Mouse (Mus musculus) adrenal gland, postnatal 36 days (tissue): Measurements from ENCODE around the gene R3hdm1. TPM values are rescaled to one million over a fixed set of nuclear protein-coding genes. Genes with fewer than 3 reads are reported as not detected.

Experiments
- DNase-seq, 2 experiments: peaks; one replicate each; pipeline ENCODE4 v3.0.0; 2021; ENCODE audit warnings: mixed read lengths in 1 of 2
- long read RNA-seq, 2 experiments: library from polyadenylated mRNA; stranded (forward); transcript quantifications; one replicate each; pipeline ENCODE4 v2.0.0; 2021; ENCODE audit warnings: borderline sequencing depth in 2 of 2
- total RNA-seq, 2 experiments: library from RNA; stranded (reverse); gene quantifications; 2 replicates each; pipeline ENCODE4 v1.2.3; 2021

Gene R3hdm1
- total RNA-seq = 10 to 100 TPM; 72.0 to 75.2 TPM
- long read RNA-seq, experiment 1, full-length matches to known transcripts = 6 of 12 reads
- long read RNA-seq, experiment 1, partial matches to known transcripts = 3 of 12 reads
- long read RNA-seq, experiment 1, other reads (novel, unspliced or antisense) = 3 of 12 reads
- long read RNA-seq, experiment 2, partial matches to known transcripts = 3 of 4 reads
- long read RNA-seq, experiment 2, other reads (novel, unspliced or antisense) = 1 of 4 reads

DNA sequence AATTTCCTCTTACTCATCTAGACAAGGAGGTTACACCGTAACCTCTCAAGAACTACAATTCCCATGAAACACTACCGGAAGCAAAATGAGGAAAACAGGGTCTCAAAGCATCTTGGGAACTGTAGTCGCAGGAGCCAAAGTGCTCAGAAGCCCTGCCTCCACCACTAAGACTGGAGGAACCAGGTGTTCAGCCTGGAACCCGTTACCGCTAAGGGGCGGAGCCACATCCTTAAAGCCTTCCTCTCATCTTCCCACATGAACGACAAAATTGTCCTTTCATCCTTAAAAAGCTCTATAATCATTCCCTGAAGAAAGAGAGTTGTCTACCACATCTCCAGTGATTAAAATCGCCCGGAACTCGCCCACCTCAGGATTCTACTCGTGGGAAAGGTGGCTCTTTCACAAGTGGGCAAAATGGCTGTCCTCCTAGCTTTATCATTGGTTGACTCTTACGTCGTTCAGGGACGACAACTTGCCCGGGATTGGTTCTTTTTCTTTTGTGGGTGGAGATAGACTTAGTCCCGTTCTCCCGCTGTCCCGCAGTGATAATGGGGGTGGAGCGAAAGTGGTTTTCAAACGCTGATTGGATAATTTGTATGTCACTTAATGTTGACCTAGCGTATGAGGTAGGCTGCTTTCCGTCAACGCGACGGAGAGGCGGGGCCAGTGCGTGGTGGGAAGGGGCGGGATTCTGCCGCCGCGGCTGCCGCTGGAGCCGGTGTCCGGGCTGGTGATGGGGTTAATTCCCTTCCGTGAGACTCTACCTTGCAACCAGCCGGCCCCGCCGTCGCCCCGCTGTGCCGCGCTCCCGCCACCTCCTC, at the start of gene R3hdm1, which contains the start of gene Zranb3:
Gene R3hdm1, plus strand, starts transcription at position 661 of the 821 bp plus-strand sequence.
Gene Zranb3, minus strand, starts transcription at position 407 of the 821 bp plus-strand sequence.
- peak; percentile 94 to 96 for DNase-seq

DNA sequence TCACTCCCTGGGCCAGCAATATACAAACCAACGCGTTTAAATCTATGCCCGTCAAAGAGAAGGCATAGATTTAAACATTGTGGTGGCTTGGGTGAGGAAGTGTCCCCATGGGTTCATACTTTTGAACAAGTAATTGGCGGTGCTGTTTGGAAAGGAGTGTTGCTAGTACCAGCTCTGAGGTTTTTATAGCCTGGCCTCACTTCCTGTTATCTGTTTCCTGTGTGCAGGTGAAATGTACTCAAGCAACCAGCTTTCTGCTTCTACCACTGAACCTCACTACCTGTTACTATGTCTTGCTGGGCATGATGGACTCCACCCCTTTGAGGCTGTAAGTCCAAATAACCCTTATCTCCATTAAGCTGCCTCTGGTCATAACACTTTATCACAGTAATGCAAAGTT, 45.8 kb upstream of the R3hdm1 start:
- no peak for DNase-seq

DNA sequence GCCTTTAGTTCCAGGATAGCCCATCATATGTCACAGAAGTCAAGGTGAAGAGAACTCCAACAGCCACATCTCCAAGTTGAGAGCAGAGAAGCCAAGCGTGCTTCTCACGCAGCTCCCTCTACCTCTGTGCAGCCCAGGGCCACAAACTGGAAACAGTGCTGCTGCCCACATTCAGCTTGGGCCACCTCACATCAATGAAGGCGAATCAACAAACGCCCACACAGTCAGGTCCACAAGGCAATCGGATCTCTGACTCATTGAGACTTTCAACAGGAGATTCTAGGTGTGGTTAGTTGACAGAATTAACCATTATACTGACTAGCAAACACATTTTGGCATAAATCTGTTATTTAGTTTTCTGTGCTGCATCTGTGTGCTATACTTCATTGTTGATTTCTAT, 44.5 kb upstream of the R3hdm1 start:
- DNase-seq = no peak

DNA sequence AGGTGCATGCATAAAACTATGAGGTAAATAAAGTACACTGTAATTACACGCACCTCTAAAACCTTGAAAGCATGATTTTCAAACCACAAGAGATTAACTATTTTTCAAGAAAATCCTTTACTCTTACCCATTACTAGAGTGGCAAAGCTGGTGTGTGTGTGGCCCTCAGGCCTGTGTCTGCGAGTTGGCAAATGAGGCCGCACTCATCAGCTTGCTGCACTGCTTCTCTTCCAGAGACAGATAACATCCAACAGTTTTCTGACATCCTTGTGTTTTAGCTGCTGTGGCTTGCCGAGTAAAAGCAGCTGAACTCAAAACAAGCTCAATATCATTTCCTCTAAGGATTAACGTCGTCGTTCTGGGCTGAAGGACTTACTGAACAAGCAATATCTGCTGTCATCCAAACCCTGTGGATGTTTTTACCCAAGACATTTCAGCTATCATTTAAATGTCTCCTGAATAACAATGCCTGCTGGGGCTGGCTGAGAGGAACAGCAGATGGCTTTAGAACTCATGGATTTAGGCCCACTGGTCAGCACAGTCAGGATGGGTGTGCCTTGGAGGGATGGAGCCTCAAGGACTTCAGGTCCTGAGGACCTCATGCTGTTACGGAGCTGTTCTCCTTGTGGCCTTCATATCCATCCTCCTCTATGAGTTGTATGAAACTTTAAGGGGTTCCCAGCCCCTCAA, 42.3 kb upstream of the R3hdm1 start:
- no peak for DNase-seq

DNA sequence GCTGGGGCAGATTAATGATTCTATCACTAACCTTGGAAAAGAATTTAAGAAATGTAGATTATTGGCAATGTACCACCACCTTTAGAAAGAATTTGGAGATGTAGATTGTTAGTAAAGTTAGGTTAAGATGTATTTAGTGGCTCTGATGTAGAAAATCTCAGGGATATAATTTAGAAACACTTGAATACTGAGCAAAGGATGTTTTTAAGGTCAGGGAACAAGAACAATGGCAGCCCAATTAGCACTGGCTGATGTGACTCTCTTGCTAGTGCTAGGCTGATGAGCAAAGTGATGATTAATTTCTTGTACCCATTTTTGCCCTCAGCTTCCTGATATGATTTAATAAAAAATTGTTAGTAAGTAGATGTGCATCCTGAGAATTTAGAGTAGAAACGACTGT, 41.7 kb upstream of the R3hdm1 start:
- no peak for DNase-seq

DNA sequence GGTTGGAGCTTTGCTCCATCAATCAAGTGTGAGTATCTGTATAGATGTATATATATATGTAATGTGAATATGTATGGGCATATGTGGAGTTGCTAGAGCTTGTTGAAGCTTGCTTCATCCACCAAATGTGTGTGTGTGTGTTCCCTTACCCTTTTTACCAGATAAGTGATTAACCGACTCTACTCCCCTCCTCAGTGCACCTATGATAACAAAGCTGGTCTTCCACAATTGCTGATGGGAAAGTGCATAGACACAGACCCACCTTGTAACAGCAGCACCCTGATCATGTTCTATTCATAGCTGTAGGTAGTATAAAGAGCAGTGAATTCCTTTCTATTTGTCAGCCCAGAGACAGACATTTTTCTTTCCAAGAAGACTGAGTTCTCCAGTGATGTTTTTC, 40.9 kb upstream of the R3hdm1 start:
- no peak for DNase-seq

DNA sequence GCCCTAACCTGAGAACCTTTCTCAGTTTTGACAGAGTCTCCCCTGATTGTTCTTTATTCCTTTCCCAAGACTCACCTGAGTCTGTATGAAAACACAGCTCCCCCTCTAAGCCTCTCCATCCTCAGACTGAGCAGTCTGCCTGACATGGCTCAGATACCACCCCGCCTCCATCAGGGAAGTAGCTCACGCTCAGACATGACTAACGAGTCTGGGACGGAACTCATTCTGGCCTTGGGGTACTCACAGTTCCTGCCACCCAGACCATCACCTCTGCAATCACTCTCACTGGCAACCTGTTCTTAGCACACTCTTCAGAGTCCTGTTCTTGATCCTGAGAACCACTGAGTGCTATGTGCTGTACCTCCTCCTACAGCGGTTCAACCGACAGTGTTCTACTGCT, 38.4 kb upstream of the R3hdm1 start:
- peak; percentile 31 to 50 for DNase-seq

DNA sequence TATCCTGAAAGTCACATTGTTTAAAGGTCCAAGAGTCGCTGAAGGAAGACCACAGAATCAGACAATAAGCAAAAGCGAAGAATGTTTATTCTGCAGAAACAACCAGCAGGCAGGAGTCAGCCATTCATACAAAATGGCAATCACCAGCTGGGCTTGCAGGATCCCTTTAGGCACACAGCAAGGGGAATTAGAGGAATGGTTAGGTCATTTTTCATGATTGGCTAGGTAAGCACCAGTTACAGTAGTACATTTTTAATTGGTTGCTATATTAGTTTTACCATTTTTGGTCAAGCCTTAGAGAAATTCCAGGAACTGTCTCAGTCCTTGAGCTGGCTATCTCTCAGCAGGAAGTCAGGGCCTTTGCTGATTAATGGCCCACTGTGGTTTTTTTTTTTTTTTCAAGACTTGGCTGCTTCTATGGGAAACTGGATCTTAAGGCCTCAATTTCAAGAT, 34.1 kb upstream of the R3hdm1 start:
- DNase-seq = no peak

DNA sequence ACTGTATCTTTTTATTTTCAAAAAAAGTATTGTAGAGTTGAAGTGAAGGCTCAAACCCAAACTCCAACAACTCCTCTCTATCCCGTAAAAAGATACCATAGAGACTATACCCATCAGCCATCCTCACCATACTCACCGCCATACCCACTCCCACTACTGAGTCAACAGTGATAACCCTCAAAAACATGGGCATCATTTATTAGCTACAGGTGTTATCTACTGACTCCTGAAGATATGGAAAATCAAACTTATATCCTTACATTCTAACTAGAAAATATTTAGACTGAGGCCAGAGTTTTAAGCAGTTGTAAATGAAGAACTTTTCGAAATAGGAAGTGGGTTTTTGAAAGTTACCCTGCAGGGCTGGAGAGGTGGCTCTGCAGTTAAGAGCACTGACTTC, 33.1 kb upstream of the R3hdm1 start:
- DNase-seq = no peak

DNA sequence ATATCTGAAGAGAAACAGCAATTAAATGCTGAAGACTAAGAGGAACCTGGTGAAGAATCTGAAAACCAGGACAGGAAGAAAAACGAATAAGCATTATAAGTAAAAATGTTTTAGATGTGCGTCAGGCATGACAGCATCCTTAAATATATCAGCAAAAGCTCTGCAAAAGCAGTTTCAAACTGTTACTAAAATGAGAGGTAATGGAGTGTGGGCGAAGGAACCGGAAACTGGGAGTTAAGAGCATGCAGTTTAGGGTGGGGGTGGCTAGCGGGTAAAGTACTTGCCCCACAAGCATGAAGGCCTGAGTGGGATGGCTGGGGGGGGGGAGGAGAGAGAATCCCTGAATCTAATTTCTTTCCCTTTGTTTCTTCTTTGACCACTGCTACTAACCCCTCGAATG, 30.1 kb upstream of the R3hdm1 start:
- no peak for DNase-seq

DNA sequence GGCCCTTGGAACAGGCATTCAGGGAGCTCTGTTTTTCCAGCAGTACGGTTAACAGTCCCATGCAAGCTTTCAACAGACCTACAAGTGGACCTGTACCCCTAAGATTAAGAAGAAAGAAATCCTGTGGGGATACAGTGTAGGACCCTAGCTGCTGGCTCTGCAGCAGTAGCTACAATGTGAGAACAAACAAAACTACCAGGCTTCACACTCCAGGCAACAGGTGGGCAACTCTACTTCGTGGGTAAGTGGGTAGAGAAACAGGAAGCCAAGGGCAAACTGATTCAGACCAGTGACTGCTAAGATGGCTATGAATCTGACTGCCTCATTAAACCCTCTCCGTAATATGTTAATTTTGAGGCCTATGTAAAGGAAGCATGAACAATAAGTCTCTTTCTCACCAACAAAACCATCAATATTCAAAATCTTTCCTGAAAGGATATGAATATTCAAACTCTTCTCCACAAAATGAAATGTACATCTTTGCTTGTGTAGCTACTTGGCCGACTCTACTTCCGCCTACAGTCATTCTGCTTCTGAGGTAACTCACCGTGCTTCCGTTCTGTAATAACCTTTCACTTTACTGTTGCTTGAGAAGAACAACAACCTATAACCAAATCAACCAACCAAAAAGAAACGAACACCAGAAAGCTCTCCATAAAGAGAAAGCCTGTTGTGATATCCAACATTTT, 26.2 kb upstream of the R3hdm1 start:
- no peak for DNase-seq

DNA sequence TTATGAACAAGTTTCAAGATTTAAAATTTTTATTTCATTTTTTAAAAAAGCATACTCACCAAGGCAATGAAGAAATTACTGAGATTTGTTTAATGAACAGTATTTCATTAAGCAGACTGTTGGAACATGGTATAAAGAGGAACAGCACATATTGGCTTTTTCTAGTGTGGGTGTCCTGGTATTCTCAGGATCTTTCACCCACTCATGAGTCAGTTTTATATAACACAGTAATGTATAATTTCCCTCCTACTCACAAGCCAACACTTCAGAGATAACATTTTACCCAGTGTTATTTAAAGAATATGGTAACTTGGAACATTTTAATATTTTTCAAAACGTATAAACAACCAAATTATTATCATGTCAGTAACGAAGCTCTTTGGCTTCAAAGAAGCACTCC, 25.3 kb upstream of the R3hdm1 start:
- DNase-seq = no peak

DNA sequence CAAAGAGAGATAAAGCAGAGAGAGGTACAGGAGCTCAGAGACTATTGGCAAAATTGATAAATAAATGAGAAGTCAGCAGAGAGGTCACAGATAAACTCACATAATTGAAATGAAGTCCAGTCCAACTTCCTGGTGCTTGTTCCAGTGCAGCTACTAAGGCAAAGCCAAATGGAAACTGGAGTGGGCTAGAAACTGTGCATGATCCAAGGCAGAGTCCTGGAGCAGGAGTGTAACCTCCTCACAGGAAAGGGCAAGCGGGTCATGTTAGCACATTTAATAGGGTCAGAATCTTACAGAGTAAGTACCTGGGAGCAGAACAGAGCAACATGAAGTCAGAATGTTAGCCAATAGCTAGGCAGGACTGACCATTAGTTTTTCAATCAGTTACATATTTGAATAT, 24.5 kb upstream of the R3hdm1 start:
- no peak for DNase-seq

DNA sequence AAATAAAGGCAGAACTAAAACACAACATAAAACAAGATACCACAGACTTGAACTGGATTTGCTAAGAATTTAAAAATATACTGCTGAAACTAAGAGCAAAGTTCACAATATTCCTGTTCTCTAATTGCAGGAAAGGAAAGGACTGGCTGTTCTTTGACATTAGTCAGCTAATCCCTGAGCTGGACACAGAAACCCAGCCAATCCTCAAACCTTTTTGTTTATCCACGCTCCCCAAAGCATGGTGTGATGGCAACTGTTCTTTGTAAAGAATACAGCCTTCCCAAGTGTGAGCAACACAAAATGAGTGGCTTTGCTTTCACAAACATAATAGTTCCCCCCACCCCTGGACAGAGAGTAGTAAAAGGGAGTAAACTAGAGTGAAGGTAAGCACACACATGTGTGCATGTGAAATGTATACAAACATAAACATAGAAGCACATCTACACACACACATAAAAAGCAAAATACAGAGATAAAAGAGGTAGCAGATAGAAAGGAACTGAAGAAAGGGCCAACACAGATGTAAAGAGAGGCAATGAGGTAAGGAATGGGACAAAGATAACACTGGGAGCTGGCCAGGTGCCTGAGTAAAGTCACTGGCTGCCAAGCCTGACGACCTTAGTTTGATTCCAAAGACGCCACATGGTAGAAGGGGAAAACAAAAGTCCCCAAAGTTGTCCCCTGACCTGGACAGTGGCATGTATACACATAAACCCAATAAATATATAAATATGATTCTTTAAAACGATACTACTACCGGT, 22.0 kb upstream of the R3hdm1 start:
- peak in 1 of 2 experiments; percentile 52 for DNase-seq

DNA sequence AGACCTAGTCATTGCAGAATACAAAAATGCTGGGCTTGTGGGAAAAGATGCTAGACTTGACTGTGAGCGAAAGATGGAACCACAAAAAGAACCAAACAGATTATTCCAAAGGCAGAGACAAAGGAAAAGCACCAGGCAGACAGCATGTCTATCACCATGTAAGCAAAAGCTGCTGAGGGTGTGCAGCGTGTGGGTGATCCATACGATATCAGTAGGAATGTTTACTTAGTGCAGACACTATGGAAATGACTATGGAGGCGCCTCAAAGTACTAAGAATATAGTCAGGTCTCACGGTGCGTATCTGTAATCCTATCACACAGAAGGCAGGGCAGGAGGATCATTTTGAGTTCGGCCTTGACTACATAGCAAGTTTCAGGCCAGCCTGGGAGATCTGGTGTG, 21.2 kb upstream of the R3hdm1 start:
- no peak for DNase-seq

DNA sequence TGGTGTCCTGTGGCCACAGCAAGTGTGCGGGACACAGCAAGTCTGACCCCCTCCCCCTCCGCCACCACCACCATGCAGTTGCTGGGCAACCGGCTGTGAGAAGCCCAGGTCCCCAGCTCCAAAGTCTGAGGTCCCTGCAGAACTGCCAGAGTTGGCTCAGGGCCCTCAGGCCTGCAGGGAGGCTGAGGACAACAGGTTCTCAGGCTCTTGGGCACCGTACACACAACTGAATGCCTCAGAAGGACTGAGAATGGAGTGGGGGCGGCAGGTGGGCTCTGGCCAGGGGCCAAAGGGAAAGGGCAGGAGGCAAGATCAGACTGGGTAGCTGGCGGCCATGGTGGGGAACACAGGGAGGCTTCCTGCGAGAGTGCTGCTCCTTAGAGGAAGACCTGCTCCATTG, 20.3 kb upstream of the R3hdm1 start:
- DNase-seq = peak in 1 of 2 experiments; percentile 26

DNA sequence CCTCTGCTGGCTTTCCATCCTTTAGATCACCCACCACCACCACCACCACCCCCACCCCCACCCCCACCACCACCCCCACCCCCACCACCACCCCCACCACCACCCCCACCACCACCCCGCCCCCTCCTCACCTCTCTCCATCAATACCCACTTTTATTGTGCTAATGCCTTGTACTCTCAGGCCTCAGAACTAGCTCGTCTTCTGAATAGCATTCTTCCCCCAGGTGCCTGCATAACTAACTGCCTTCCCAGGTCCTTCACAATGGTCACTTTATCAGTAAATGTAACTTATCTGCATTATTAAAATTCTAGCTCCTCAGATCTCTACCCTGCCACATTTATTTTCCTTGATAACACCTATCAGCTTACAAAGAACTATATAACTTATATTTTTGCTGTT, 8.4 kb upstream of the R3hdm1 start:
- no peak for DNase-seq

DNA sequence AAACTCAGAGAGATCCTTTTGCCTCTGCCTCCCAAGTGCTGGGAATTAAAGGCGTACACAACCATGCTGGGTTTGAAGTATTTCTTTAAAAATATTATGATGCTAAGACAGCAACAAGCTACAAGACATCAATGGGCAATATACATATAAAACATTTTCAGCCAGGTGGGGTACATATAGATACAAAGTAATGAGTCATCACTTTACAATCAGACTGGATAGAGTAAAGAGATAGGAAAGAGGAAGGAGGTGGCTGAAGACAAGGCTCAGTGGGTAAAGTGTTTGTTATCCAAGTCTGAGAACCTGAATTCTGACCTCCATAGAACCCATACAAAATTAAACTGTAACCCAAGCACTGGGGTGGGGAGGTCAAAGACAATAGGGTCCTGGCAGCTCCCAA, 4.8 kb upstream of the R3hdm1 start:
- no peak for DNase-seq

DNA sequence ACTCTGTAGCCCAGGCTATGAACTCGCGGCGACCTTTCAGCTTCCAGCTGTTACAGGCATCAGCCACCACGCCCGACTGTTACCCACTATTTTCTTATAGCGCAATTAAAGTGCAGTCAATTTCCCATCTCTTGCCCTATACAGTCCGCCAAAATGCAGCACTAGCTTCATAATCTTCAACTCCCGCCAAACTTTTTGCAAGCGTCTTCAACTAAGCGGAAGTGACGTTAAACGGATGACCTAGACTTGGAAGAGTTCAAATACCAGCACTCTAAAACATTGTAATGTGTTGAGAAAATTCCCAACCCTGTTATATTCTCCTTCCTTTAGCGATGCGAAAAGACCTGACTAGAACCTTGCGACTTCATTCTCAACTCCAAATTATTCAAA, 855 bp upstream of the R3hdm1 start:
- DNase-seq = peak; percentile 33 to 46

DNA sequence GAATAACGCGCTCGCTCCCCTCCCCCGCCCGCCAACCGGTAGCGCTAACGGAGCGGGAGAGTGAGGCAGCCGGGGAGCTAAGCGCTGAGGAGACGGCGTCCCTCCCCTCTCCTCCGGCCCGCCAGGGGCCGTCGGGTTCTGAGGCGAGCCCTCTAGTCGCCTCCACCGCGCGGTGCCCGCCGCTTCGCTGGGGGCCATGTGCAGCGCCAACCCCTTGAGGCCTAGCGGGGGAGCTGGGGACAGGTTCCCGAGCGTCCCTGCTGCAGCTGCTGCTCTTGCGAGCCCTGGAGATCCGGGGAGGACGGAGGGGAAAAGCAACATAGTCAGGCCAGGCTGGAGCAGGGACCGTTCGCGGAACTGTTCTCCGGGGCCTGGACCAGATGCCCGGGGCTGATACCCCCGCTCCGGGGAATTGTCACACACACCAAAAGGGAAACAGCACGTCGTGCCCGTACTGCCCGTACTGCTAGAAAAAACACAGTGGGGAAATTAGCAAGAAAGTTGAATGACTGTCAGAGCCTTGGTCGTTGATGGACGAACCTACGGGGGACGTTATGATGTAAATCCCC, 503 bp downstream of the R3hdm1 start:
- DNase-seq = no peak

DNA sequence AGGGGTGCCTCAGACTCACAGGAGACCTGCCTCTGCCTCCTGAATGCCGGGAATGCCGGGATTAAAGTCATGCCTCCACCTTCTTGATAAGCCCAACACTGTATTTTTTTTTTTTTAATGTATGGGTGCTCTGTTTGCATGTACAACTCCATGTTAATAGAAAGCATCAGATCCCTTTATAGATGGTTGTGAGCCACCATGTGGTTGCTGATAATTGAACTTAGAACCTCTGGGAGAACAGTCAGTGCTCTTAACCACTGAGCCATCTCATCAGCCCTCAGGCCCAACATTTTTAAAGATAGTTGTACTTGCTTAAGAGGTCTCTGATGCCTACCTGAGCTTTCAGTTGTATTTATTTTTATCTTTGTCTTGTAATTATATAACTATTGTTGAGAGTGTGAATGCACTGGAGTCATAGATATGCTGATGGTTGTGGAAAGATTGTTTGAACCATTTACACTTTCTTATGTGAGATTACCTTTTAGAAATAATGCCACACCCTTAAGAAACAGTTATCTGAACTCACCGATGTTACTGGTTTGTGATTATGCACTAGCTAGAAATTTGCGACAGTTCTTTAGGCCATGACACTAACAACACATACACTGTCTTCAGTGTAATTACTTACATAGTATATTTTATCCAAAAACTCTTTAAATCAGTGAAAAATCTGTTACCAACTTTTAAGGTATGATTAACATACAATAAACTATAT, 18.0 kb downstream of the R3hdm1 start:
- DNase-seq = no peak
